Mouse (Mus musculus): ENCODE measurements around the gene Vgll4.

DNA sequence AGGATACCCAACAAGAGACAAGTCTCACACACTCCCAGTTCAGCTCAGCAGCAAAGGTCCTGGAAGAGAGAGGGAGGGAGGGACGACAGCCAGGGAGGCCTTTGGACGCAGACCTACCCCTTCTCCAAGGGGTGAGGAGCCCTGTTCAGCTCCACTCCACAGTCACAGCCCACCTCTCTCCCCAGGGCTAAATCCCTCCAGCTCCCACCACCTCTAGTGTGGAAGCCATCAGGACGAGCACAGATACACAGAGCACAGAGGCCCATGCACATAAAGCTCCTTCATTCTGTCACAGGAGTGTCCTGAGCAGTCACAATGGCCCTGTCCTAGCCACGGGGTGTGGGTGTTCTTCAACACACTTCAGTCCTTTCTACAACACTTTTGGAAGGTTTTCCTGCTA lies 93.8 kb downstream of the Vgll4 start:
- TF ChIP-seq CTCF (IDR thresholded peaks at IDR 0.05; ENCODE audit: low read depth, low read length) (no peak), POLR2A (IDR thresholded peaks at IDR 0.05; ENCODE audit: extremely low read depth, insufficient read depth, low read length) (no peak)

Data from liver, adult 2 months (tissue).